Mouse (Mus musculus): ENCODE measurements at regions not wholly inside any gene's neighbourhood (a gene's known extent, or its start where the extent isn't known, plus 50 kb on each side); places are given as distances from the start of the nearest gene placed in this dataset.

DNA sequence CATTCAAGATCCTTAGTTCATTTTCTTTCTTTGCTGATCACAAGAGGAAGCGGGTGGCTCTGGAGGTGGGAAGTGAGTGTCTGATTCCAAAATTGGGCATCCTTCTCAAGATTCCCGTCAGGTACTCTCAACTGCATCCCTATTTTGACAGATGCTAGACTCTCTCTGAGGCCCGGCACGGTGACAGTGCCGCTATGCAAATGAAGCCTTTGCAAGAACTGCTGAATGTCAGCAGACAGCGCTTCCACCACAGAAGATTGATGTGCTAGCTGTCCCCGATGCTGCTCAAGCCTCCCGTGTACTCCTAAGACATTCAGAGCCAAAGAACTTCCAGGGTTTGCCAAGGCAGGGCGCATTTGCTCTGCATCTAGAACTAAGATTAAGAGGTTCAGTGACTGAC is 50.9 kb upstream of the Cpne4 start:
- ATAC-seq (replicated peaks; ENCODE audit: low FRiP score) = no peak
- H3K4me3 ChIP-seq (replicated peaks) = no peak overlapping the region
- H3K27me3 ChIP-seq = no peaks in the 10 kb centered on the region
- 73% methylated on average over 9 of the region's 9 CpGs for WGBS
- H3K4me1 ChIP-seq = no peaks in the 10 kb centered on the region
- no peak overlapping the region for H3K9ac ChIP-seq
- no peak overlapping the region for H3K27ac ChIP-seq
- no peak overlapping the region for H3K4me2 ChIP-seq
- no peaks in the 10 kb centered on the region for H3K9me3 ChIP-seq (replicated peaks)
- no peaks in the 10 kb centered on the region for H3K36me3 ChIP-seq

DNA sequence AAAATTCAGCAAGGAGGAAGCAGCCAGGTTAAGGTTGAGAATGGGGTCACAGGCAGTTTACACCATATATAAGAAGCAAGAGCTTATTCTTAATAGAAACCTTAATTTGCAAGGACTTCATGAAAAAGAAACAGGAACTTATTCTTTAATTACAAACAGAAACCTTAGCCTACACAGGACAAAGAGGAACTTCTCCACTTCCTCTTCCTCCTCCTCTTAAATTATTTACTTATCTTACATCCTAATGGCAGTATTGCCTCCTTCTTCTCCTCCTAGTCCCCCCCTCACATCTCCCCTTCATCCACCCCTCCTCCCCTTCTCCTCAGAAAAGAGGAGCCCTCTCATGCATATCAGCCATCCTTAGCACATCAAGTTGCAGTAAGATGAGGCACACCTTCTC is 56.4 kb upstream of the Cpne4 start:
- H3K27me3 ChIP-seq = no peaks in the 10 kb centered on the region
- H3K4me3 ChIP-seq (replicated peaks) = no peak overlapping the region
- ATAC-seq (replicated peaks; ENCODE audit: low FRiP score) = no peak
- H3K4me1 ChIP-seq = peaks cover 13% of the 10 kb centered on the region
- H3K36me3 ChIP-seq = no peaks in the 10 kb centered on the region
- no peaks in the 10 kb centered on the region for H3K9me3 ChIP-seq (replicated peaks)
- no peak overlapping the region for H3K9ac ChIP-seq
- H3K4me2 ChIP-seq = no peak overlapping the region
- no peak overlapping the region for H3K27ac ChIP-seq

DNA sequence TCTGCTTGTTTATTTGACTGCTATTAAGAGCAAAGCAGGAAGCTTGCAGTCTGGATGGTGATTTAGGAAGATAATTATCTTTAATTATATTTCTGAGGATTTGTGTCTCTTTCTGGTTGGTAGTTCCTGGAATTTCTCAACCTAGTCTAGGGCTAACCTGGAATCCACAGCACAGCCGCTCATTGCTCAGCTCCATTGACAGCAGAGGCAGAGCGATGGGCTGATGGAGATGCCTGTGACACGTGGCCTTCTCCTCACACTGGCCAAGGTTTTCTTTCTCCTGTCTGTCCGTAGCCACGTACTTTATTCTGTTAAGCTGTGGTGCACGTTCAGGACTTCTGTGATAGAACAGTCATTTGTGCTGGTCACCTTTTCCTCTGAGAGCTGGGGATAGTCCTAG is 57.7 kb upstream of the Cpne4 start:
- no peak overlapping the region for H3K9ac ChIP-seq
- ATAC-seq (replicated peaks; ENCODE audit: low FRiP score) = 0 out of 2 replicates have a peak, but pooled peaks have one; percentile 25
- H3K9me3 ChIP-seq (replicated peaks) = no peaks in the 10 kb centered on the region
- WGBS = 47% methylated on average over 6 of the region's 6 CpGs
- H3K4me3 ChIP-seq (replicated peaks) = no peak overlapping the region
- no peak overlapping the region for H3K4me2 ChIP-seq
- H3K4me1 ChIP-seq = peaks cover 13% of the 10 kb centered on the region
- H3K27ac ChIP-seq = no peak overlapping the region
- H3K36me3 ChIP-seq = no peaks in the 10 kb centered on the region
- H3K27me3 ChIP-seq = no peaks in the 10 kb centered on the region

DNA sequence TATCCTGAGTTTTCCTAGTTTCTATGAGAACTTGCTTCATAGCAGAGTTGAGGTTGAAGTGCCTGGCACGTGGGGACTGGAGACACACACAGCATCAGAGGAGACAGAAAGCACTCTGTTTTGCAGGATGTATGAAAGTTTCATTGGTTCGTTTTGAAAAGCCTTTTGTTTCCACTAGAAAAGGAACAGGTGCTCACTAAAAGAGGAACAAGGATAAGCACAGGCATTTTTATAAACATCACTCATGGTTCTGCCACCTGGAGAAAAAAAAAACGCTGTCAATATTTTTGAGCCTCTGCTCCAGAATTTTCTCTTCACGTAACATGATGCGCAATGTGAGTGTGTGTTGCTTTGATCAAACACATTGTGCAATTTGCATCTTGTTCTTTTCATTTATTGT is 64.6 kb upstream of the Cpne4 start:
- ATAC-seq (replicated peaks; ENCODE audit: low FRiP score) = no peak
- no peak overlapping the region for H3K27ac ChIP-seq
- no peaks in the 10 kb centered on the region for H3K27me3 ChIP-seq
- H3K4me1 ChIP-seq = no peaks in the 10 kb centered on the region
- no peak overlapping the region for H3K4me2 ChIP-seq
- no peak overlapping the region for H3K9ac ChIP-seq
- no peak overlapping the region for H3K4me3 ChIP-seq (replicated peaks)
- no peaks in the 10 kb centered on the region for H3K9me3 ChIP-seq (replicated peaks)
- 80% methylated on average over 5 of the region's 5 CpGs for WGBS
- no peaks in the 10 kb centered on the region for H3K36me3 ChIP-seq

DNA sequence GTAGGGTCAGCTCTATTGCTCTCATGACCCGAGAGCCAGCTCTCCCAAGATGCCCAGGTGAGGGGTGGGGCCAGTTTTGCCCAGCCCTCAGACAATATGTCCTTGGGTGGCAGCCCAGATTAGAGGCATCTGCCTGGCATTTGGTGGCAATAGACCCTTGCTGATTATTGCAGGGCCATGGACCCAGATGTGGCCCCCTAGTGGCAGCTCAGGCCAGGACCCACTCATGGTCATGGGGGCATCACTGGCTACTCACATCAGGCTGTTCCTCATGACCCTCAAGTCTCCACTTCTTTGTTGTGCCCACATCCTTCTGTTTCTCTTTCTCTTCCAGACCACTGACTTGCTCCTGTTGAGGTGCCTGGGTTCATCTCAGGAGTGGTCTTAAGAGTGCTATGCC is 66.4 kb upstream of the Cpne4 start:
- Histone ChIP-seq H3K27ac (no peak overlapping the region), H3K4me1 (no peaks in the 10 kb centered on the region), H3K27me3 (no peaks in the 10 kb centered on the region), H3K9ac (no peak overlapping the region), H3K36me3 (no peaks in the 10 kb centered on the region), H3K9me3 (replicated peaks) (no peaks in the 10 kb centered on the region), H3K4me2 (no peak overlapping the region), H3K4me3 (replicated peaks) (no peak overlapping the region)
- 72% methylated on average over 1 of the region's 1 CpGs for WGBS
- ATAC-seq (replicated peaks; ENCODE audit: low FRiP score) = no peak

DNA sequence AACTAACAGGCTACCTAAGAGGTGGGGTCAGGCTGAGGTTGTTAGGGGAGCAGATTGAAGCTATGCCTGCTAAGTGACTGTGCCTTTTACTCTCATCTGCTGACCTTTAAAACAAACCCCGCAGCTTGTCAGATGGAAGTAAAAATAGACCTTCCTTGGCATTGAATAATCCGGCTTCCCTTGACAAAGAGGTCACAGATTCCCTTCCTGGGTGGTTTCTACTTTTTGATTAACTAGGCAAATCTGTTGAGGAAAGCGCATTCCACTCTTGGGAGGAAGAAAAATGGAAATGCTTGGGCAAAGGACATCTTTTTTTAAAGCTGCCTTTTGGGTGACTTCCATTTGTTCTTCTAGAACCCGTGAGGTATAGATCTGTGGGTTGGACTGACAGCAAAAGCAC is 72.3 kb upstream of the Cpne4 start:
- Histone ChIP-seq H3K4me1 (no peaks in the 10 kb centered on the region), H3K27me3 (no peaks in the 10 kb centered on the region), H3K4me2 (no peak overlapping the region), H3K4me3 (replicated peaks) (no peak overlapping the region), H3K27ac (no peak overlapping the region), H3K9ac (no peak overlapping the region), H3K9me3 (replicated peaks) (no peaks in the 10 kb centered on the region), H3K36me3 (no peaks in the 10 kb centered on the region)
- 68% methylated on average over 4 of the region's 4 CpGs for WGBS
- no peak for ATAC-seq (replicated peaks; ENCODE audit: low FRiP score)

DNA sequence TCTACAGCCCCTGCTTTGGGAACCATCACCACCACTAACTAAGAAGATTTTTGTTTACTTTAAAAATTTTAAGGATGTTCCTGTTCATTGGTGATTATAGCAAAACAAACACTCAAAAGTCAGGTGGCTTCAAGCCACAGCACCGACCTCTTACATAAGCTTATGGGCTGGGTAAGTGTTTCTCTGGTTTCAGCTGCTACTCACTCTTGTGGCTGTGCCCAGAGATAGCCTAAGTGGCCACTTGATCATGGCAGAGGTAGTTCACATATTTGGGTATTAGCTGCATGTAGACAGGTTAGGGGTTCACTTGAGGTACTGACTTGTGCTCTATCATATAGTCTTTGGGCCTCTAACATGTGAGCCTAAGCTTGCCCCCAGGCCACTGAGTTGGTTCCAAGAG is 79.8 kb upstream of the Cpne4 start:
- H3K9ac ChIP-seq = no peak overlapping the region
- no peaks in the 10 kb centered on the region for H3K4me1 ChIP-seq
- no peak overlapping the region for H3K4me3 ChIP-seq (replicated peaks)
- H3K36me3 ChIP-seq = no peaks in the 10 kb centered on the region
- WGBS = 79% methylated on average over 1 of the region's 1 CpGs
- H3K27ac ChIP-seq = no peak overlapping the region
- no peak for ATAC-seq (replicated peaks; ENCODE audit: low FRiP score)
- no peaks in the 10 kb centered on the region for H3K27me3 ChIP-seq
- H3K4me2 ChIP-seq = no peak overlapping the region
- H3K9me3 ChIP-seq (replicated peaks) = no peaks in the 10 kb centered on the region

DNA sequence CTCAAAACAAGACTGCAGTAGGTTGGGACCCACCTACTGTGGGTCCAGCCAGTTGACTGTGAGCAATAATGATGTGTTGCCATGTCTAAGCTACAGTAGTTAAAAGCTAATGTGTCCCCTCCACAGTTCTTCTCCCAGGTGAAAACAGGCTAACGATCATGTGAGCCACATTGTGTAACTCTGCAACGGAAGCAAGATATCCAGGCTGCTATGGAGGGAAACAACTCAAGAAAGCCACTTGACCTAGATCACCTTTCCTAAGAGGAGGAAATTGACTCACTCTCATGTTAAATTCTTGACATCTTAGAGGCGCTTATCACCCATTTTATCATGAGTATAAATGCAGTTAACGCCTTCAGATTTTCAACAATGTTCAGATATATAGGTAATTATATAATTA is 83.4 kb upstream of the Cpne4 start:
- Histone ChIP-seq H3K9me3 (replicated peaks) (no peaks in the 10 kb centered on the region), H3K9ac (no peak overlapping the region), H3K27ac (no peak overlapping the region), H3K4me3 (replicated peaks) (no peak overlapping the region), H3K4me2 (no peak overlapping the region), H3K4me1 (no peaks in the 10 kb centered on the region), H3K27me3 (no peaks in the 10 kb centered on the region), H3K36me3 (no peaks in the 10 kb centered on the region)
- ATAC-seq (replicated peaks; ENCODE audit: low FRiP score) = no peak
- 90% methylated on average over 4 of the region's 4 CpGs for WGBS

DNA sequence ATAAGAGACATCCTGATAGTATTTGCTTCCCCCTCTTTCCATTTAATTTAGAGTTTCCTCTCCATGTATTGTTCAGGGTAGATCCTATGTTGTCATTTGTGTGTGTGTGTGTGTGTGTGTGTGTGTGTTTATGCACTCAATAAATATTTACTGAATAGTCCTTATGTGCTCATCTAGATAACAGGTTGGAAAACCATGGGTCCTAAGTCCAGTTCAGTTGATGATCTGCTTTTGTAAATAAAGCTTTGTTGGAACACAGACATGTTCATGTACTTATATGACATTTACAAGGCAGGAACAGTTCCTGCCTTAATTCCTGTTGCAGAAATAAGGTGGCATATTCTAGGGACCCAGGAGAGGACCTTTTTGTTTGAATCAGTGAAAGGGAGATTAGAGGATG is 87.0 kb upstream of the Cpne4 start:
- Histone ChIP-seq H3K27ac (no peak overlapping the region), H3K27me3 (no peaks in the 10 kb centered on the region; the same call in 1 of the 2 replicates), H3K4me3 (replicated peaks) (no peak overlapping the region), H3K4me2 (no peak overlapping the region), H3K36me3 (no peaks in the 10 kb centered on the region), H3K9ac (no peak overlapping the region), H3K4me1 (no peaks in the 10 kb centered on the region), H3K9me3 (replicated peaks) (no peaks in the 10 kb centered on the region)
- ATAC-seq (replicated peaks; ENCODE audit: low FRiP score) = no peak

DNA sequence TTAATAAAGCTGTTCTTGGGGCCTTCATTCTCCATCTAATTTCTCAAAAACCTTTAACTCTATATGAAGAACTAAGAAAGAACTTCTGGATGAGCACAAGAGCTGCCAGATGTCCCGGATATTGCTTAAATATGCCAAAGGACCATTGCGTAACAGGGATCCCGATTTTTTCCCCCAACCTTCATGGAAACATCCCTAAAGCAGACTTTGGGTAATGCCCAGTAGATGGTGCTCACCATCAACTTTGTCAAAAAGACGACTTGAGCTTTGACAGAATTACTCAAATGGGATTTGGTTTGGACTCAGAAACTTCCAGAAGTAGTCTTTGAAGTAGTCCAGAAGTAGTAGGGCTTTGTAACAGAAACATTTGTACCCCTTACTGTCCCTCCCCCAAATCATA is 89.5 kb upstream of the Cpne4 start:
- 43% methylated on average over 4 of the region's 4 CpGs for WGBS
- H3K4me2 ChIP-seq = no peak overlapping the region
- no peaks in the 10 kb centered on the region for H3K9me3 ChIP-seq (replicated peaks)
- H3K36me3 ChIP-seq = no peaks in the 10 kb centered on the region
- H3K27ac ChIP-seq = no peak overlapping the region
- H3K4me1 ChIP-seq = no peaks in the 10 kb centered on the region
- H3K27me3 ChIP-seq = no peaks in the 10 kb centered on the region; the same call in 1 of the 2 replicates
- no peak overlapping the region for H3K4me3 ChIP-seq (replicated peaks)
- H3K9ac ChIP-seq = no peak overlapping the region
- no peak for ATAC-seq (replicated peaks; ENCODE audit: low FRiP score)

DNA sequence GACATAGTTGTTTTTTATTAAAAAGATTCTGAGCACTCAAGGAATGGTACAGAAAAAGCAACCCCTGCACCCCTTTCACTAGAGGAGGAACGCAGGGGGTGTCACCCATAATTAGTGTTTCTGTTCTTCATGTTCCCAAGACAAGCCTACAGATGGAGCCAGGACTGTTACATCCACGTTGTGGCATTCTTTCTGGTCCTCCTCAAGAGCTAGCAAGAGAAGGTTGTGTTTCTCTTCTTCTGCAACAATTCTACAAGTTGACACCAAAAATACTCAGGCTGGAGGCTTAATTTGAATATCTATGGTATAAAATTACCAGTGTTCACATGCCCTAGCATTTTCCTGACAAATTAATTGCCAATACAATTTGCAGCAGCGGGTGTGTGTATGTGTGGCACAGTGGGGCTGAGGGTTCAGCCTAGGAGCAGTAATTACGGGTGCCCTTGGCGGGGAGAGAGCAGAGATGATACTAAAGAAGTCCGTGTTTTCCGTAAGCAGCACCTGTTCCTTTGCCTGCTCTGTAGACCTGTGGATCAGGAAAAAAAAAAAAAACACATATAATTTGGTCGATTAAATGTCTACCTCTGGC is 98.4 kb upstream of the Cpne4 start:
- Histone ChIP-seq H3K4me3 (replicated peaks) (no peak overlapping the region), H3K27me3 (no peaks in the 10 kb centered on the region), H3K9me3 (replicated peaks) (no peaks in the 10 kb centered on the region), H3K4me1 (no peaks in the 10 kb centered on the region), H3K27ac (no peak overlapping the region), H3K4me2 (no peak overlapping the region), H3K9ac (no peak overlapping the region), H3K36me3 (no peaks in the 10 kb centered on the region)
- WGBS = 76% methylated on average over 8 of the region's 8 CpGs
- ATAC-seq (replicated peaks; ENCODE audit: low FRiP score) = no peak

DNA sequence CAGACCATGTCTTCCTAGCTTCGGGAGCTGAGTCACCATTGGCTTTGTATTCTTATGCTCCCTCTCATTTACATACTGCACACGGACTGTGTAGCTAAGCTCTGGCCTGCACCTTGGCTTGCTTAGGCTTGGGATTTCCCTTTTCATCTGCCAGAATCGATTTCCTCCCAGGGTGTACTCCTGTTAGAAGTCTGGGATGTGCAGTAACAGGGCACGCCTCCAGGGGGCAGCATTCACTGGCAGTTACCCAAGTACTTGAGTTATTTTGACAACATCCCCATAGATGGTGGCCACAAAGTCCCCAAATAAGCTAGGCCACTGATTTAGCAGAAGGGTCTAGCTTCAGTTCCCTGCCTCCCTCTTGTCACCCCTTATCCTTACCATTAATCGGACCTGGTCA is 102.2 kb upstream of the Cpne4 start:
- 57% methylated on average over 5 of the region's 5 CpGs for WGBS
- H3K9ac ChIP-seq = no peak overlapping the region
- ATAC-seq (replicated peaks; ENCODE audit: low FRiP score) = no peak

DNA sequence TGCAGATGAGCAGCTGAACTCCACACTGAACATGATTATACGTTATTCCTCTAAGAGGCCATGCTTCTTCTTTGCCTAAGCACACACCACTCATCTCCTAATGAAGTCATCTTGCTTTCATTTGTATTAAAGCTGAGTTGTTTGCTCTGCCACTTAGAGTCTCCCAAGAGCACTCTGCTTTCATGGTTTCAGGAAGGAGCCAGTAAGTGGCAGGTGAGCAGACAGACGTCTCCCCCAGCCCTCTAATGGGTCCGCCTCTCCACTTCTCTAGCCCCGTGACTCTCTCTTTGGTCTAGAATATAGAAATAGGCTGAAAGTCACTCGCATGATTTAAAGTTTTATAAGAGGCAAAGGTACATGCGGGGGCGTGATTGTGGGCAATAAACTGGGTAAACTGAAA is 103.8 kb upstream of the Cpne4 start:
- Histone ChIP-seq H3K27me3 (no peaks in the 10 kb centered on the region), H3K9ac (no peak overlapping the region), H3K4me3 (replicated peaks) (no peak overlapping the region), H3K27ac (no peak overlapping the region), H3K4me1 (no peaks in the 10 kb centered on the region), H3K9me3 (replicated peaks) (no peaks in the 10 kb centered on the region), H3K36me3 (no peaks in the 10 kb centered on the region), H3K4me2 (no peak overlapping the region)
- no peak for ATAC-seq (replicated peaks; ENCODE audit: low FRiP score)
- WGBS = 74% methylated on average over 7 of the region's 7 CpGs

More for the DNA sequence above, 102.2 kb upstream of the Cpne4 start:
- H3K27me3 ChIP-seq = no peaks in the 10 kb centered on the region
- H3K36me3 ChIP-seq = no peaks in the 10 kb centered on the region
- no peak overlapping the region for H3K4me3 ChIP-seq (replicated peaks)
- H3K27ac ChIP-seq = no peak overlapping the region
- H3K9me3 ChIP-seq (replicated peaks) = no peaks in the 10 kb centered on the region
- no peak overlapping the region for H3K4me2 ChIP-seq
- H3K4me1 ChIP-seq = no peaks in the 10 kb centered on the region
